Mouse (Mus musculus) MEL (cell line): ENCODE results near the gene Shcbp1l.
"Not testable (repeated sequence)": the region's sequence is repeated elsewhere in the genome, so short reads cannot be mapped to it uniquely, and the experiment has no call there.

ENCODE experiments used
- BHLHE40 ChIP-seq: IDR thresholded peaks from 2 replicates; pipeline ENCODE4 v1.6.1; 2012; ENCODE audit warnings: low read depth, mild to moderate bottlenecking, inconsistent platforms, low read length, improper control_type of control experiment, borderline replicate concordance
- EP300 ChIP-seq, 2 experiments: IDR thresholded peaks; 2 replicates each; pipeline ENCODE4 v1.6.1; 2011; ENCODE audit warnings: improper control_type of control experiment in 2 of 2, low read length in 2 of 2, low read depth in 1 of 2, mild to moderate bottlenecking in 1 of 2
- ETS1 ChIP-seq: IDR thresholded peaks from 2 replicates; pipeline ENCODE4 v1.6.1; 2012; ENCODE audit warnings: low read depth, mild to moderate bottlenecking, inconsistent platforms, low read length, improper control_type of control experiment, moderate library complexity
- POLR2AphosphoS5 ChIP-seq: IDR thresholded peaks from 2 replicates; pipeline ENCODE4 v1.6.1; 2012; ENCODE audit warnings: low read depth, borderline replicate concordance, mild to moderate bottlenecking, inconsistent platforms, low read length, moderate library complexity, mixed read lengths

DNA sequence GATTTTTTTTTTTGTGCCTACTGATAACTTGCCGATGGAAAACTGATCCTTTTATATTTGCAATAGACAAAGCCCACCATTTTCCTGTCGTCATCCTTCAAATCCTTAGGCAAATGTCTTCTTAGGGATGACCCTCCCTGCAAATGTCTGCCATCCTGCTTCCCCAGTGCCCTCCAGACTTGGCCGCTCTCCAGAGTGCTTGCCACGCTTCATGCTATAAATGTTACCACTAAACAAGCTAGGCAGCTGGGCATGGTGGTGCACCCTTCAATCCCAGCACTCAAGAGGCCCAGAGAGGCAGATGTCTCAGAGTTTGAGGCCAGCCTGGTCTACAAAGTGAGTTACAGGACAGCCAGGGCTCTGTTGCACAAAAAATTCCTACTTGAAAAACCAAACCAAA, 29.3 kb upstream of the Shcbp1l start:
- TF ChIP-seq ETS1; POLR2AphosphoS5; BHLHE40; EP300 (IDR thresholded peaks at IDR 0.05; ENCODE audit: low read depth in 1 of 2, low read length in 2 of 2): not testable (repeated sequence)
